Mouse (Mus musculus): Measurements from ENCODE around the gene Gpr107. TPM values are rescaled to one million over a fixed set of nuclear protein-coding genes. Genes with fewer than 3 reads are reported as not detected.
A peak's percentile ranks its signal among the peaks of the same experiment; 100 is the strongest.

The Gpr107 gene
- polyA plus RNA-seq, 1 experiment from 2014 or later: 60.9 TPM

- Histone ChIP-seq H3K4me3 (ENCODE audit: inconsistent target) (no peak overlapping the region), H3K27ac (no peak overlapping the region), H3K36me3 (ENCODE audit: inconsistent target) (peaks cover 58% of the 10 kb centered on the region), H3K79me2 (ENCODE audit: inconsistent target) (no peaks in the 10 kb centered on the region)
- WGBS (ENCODE audit: missing documents): 86% methylated on average over 8 of the region's 8 CpGs
Measured at GRCm38 (mm10) chr2:31206882-31207281, 54.8 kb downstream of the Gpr107 start.

DNA sequence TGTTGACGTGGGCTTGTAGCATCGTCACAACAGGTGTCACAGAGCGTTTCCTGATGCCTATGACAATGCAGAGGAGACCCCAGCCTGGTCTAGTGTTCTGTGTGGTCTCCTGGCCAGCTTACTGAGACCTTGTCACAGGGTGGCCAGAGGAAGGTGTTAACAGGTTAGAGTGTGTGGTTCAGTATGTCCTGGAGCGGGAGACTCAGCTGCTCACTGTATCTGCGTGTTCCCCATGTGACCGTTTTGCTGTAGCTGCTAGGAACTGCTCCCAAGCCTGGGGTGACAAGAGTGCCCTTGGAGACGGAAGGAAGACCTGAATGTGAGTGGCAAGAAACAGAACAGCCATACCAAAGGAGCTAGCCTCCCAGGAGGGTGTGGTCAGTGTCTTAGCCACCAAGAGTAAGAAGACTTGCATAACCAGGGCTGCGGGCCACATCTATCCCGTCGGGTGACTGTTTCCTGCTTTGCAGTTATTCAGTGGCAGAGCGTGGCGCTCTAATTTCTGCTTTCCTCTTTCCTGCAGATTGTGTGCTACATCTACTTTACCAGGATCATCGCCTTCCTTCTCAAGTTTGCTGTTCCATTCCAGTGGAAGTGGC, 56.5 kb downstream of the Gpr107 start:
- Histone ChIP-seq H3K27ac (no peak overlapping the region), H3K36me3 (ENCODE audit: inconsistent target) (peaks cover 76% of the 10 kb centered on the region)
- WGBS (ENCODE audit: missing documents): 47% methylated on average over 13 of the region's 13 CpGs

GRCm38 (mm10) chr2:31209525-31209924, 57.4 kb downstream of the Gpr107 start:
- Histone ChIP-seq H3K79me2 (ENCODE audit: inconsistent target) (no peaks in the 10 kb centered on the region), H3K27ac (no peak overlapping the region), H3K36me3 (ENCODE audit: inconsistent target) (peaks cover 85% of the 10 kb centered on the region), H3K4me3 (ENCODE audit: inconsistent target) (no peak overlapping the region)
- WGBS (ENCODE audit: missing documents): 82% methylated on average over 4 of the region's 4 CpGs

More for the DNA sequence above, 56.5 kb downstream of the Gpr107 start:
- Histone ChIP-seq H3K4me3 (ENCODE audit: inconsistent target) (no peak overlapping the region), H3K79me2 (ENCODE audit: inconsistent target) (no peaks in the 10 kb centered on the region)

- 98% methylated on average over 7 of the region's 11 CpGs for WGBS (ENCODE audit: missing documents)
- Histone ChIP-seq H3K36me3 (ENCODE audit: inconsistent target) (peaks cover 88% of the 10 kb centered on the region), H3K4me3 (ENCODE audit: inconsistent target) (no peak overlapping the region)
Measured at GRCm38 (mm10) chr2:31210144-31210847, 58.2 kb downstream of the Gpr107 start.

GRCm38 (mm10) chr2:31211204-31211603, 59.1 kb downstream of the Gpr107 start:
- H3K36me3 ChIP-seq (ENCODE audit: inconsistent target): peaks cover 89% of the 10 kb centered on the region
- 95% methylated on average over 3 of the region's 3 CpGs for WGBS (ENCODE audit: missing documents)
- H3K4me3 ChIP-seq (ENCODE audit: inconsistent target): no peak overlapping the region
- H3K79me2 ChIP-seq (ENCODE audit: inconsistent target): no peaks in the 10 kb centered on the region
- no peak overlapping the region for H3K27ac ChIP-seq

More at GRCm38 (mm10) chr2:31210144-31210847, 58.2 kb downstream of the Gpr107 start:
- no peaks in the 10 kb centered on the region for H3K79me2 ChIP-seq (ENCODE audit: inconsistent target)
- H3K27ac ChIP-seq: no peak overlapping the region

- 93% methylated on average over 16 of the region's 16 CpGs for WGBS (ENCODE audit: missing documents)
- H3K4me3 ChIP-seq (ENCODE audit: inconsistent target): no peak overlapping the region
- no peaks in the 10 kb centered on the region for H3K79me2 ChIP-seq (ENCODE audit: inconsistent target)
Measured at GRCm38 (mm10) chr2:31214211-31214796, 62.2 kb downstream of the Gpr107 start.

DNA sequence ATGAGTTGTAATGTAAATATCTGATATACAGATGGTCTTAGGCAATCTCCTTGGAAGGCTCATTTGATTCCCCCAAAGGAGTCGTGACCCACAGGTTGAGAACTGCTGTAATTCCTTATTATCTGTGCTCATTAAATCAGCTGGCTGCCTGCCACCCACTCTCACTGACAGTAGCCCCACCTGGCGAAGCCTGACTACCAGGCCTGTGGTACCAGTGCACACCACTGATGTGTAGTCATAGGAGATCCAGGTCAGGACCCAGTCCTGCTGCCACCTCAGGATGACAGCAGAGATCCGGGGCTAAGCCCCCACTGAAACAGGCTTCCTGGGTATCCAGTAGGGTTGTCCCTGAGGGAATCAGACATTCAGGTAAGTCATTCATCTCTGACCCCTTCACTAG, 66.5 kb downstream of the Gpr107 start:
- H3K79me2 ChIP-seq (ENCODE audit: inconsistent target): no peaks in the 10 kb centered on the region
- H3K4me3 ChIP-seq (ENCODE audit: inconsistent target): no peak overlapping the region
- H3K27ac ChIP-seq: no peak overlapping the region
- peaks cover 25% of the 10 kb centered on the region for H3K36me3 ChIP-seq (ENCODE audit: inconsistent target)
- 86% methylated on average over 3 of the region's 3 CpGs for WGBS (ENCODE audit: missing documents)

More at GRCm38 (mm10) chr2:31214211-31214796, 62.2 kb downstream of the Gpr107 start:
- peaks cover 68% of the 10 kb centered on the region for H3K36me3 ChIP-seq (ENCODE audit: inconsistent target)
- H3K27ac ChIP-seq: no peak overlapping the region

GRCm38 (mm10) chr2:31219470-31219869, 67.4 kb downstream of the Gpr107 start:
- 98% methylated on average over 5 of the region's 6 CpGs for WGBS (ENCODE audit: missing documents)
- peaks cover 16% of the 10 kb centered on the region for H3K36me3 ChIP-seq (ENCODE audit: inconsistent target)
- no peak overlapping the region for H3K27ac ChIP-seq
- no peaks in the 10 kb centered on the region for H3K79me2 ChIP-seq (ENCODE audit: inconsistent target)
- H3K4me3 ChIP-seq (ENCODE audit: inconsistent target): no peak overlapping the region

DNA sequence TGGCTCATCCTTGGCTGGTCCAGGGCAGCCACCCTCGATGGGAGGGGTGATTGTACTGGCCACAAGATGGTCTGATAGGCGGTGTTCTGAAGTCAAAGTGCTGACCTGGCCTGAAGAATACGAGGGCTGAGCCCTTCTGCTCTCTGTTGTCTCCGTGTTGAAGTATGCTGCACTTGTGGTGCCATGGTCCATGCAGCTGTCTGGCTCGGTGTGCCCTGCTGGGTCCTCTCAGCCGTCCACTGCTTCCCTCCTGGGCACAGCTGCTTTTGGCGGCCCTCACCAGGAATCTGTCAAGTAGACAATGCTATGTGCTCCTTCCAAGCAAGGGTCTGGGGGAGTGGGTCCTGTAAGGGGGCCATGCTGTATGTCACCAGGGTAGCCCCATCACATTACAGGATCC, 68.7 kb downstream of the Gpr107 start:
- no peak overlapping the region for H3K4me3 ChIP-seq (ENCODE audit: inconsistent target)
- 0 out of 2 replicates have a peak, but pooled peaks cover 3% of the 10 kb centered on the region for H3K36me3 ChIP-seq (ENCODE audit: inconsistent target)
- H3K27ac ChIP-seq: no peak overlapping the region
- no peaks in the 10 kb centered on the region for H3K79me2 ChIP-seq (ENCODE audit: inconsistent target)
- WGBS (ENCODE audit: missing documents): 75% methylated on average over 7 of the region's 7 CpGs

GRCm38 (mm10) chr2:31221582-31221981, 69.5 kb downstream of the Gpr107 start:
- H3K27ac ChIP-seq: no peak overlapping the region

GRCm38 (mm10) chr2:31228768-31229311, 76.7 kb downstream of the Gpr107 start:
- Histone ChIP-seq H3K79me2 (ENCODE audit: inconsistent target) (no peaks in the 10 kb centered on the region), H3K27ac (no peak overlapping the region), H3K4me3 (ENCODE audit: inconsistent target) (no peak overlapping the region), H3K36me3 (ENCODE audit: inconsistent target) (no peaks in the 10 kb centered on the region)
- WGBS (ENCODE audit: missing documents): 69% methylated on average over 1 of the region's 1 CpGs

More at GRCm38 (mm10) chr2:31221582-31221981, 69.5 kb downstream of the Gpr107 start:
- Histone ChIP-seq H3K4me3 (ENCODE audit: inconsistent target) (no peak overlapping the region), H3K36me3 (ENCODE audit: inconsistent target) (no peaks in the 10 kb centered on the region), H3K79me2 (ENCODE audit: inconsistent target) (no peaks in the 10 kb centered on the region)
- 31% methylated on average over 5 of the region's 5 CpGs for WGBS (ENCODE audit: missing documents)

DNA sequence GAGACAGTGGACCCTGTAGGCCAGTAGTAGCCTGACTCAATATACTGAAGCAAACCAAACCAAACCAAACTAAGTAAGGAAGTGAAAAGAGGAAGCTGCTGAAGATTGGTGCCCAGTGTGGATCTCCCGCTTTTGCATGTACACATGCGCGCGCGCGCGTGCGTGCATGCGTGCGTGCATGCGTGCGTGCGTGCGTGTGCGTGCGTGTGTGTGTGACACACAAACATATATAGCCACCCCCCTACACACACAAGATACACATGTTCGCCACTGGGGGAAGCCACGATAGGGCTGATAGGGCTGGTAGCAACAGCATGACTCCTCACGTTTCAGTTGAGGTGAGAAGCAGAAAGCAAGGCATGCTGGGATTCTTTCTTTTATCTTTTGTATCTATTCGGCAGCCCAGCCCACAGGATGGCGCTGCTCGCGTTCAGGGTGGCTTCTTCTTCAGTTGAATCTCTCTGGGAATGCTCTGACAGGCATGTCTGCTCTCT, 87.1 kb downstream of the Gpr107 start:
- Histone ChIP-seq H3K36me3 (ENCODE audit: inconsistent target) (no peaks in the 10 kb centered on the region), H3K79me2 (ENCODE audit: inconsistent target) (no peaks in the 10 kb centered on the region), H3K4me3 (ENCODE audit: inconsistent target) (peak overlapping the region; percentile 21; the same call in 1 of the 2 replicates), H3K27ac (peak overlapping the region; percentile 42)
- 3% methylated on average over 23 of the region's 23 CpGs for WGBS (ENCODE audit: missing documents)

DNA sequence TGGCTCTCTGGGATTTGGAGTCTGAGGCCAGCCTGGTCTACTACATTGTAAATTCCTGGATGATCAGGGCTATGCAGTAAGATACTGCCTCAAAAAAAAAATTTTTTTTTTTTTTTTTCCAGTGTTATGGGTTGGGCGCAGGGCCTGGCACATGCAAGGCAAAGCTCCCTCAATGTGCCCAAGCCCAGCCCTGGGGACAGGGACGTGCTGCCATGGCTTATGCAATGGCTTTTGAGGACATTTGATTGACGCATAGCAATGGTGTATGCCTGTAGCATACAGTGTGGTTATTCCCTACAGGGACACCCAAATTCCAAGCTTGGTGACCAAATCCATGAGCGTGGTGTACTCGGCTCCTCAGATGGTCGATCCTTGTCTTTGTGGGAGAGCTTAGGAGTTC, 87.7 kb downstream of the Gpr107 start:
- WGBS (ENCODE audit: missing documents): 87% methylated on average over 6 of the region's 6 CpGs
- H3K4me3 ChIP-seq (ENCODE audit: inconsistent target): no peak overlapping the region; the same call in 1 of the 2 replicates
- H3K36me3 ChIP-seq (ENCODE audit: inconsistent target): no peaks in the 10 kb centered on the region
- H3K79me2 ChIP-seq (ENCODE audit: inconsistent target): no peaks in the 10 kb centered on the region
- peak overlapping the region; percentile 42; the same call in 1 of the 2 replicates for H3K27ac ChIP-seq

GRCm38 (mm10) chr2:31241639-31242038, 89.5 kb downstream of the Gpr107 start:
- Histone ChIP-seq H3K79me2 (ENCODE audit: inconsistent target) (no peaks in the 10 kb centered on the region), H3K36me3 (ENCODE audit: inconsistent target) (no peaks in the 10 kb centered on the region), H3K27ac (no peak overlapping the region), H3K4me3 (ENCODE audit: inconsistent target) (no peak overlapping the region)
- WGBS (ENCODE audit: missing documents): 31% methylated on average over 7 of the region's 7 CpGs

All from macrophage (primary cell).